Mouse (Mus musculus) megakaryocyte, embryonic 14.5 days (primary cell): Measurements from ENCODE around the gene Arpc3.

Source experiments
- FLI1 ChIP-seq: IDR thresholded peaks from 2 replicates; pipeline ENCODE4 v1.6.1; 2012; ENCODE audit warnings: low read length, inconsistent platforms, mixed read lengths
- GATA1 ChIP-seq: IDR thresholded peaks from 3 replicates; pipeline ENCODE4 v1.6.1; 2012; ENCODE audit warnings: mixed read lengths, low read length, inconsistent platforms, borderline replicate concordance

DNA sequence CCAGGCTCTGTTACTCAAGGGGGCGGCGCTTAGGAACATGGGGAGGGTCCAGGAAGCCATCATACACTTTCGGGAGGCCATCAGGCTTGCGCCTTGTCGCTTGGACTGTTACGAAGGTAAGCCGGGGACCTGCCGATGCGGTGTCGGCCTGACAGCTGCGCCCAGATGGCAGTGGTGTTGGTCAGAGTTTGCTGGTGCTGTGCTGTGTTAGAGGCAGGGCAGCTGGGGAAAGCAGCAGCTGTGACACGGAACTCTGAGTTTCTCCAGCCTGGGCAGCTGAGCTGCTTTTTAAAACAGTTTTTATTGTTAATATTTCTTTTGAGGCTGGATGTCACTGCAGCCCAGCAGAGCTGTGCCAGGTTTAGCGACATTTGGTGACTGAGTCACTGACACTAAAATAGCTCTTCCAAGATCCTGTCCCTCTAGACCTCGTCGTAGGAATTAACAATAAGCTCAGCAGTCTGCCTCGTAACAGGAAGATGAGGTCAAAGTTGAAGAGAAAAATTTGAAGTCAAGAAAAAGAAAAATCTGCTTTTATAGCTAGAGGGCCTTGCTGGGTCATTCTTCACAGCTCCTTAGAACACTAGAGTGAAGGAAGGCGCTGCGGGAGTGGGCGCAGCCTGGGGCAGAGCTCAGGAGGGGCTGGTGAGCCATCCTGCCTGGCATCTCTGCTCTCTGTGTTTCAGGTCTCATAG lies 47.9 kb downstream of the Arpc3 start:
- TF ChIP-seq GATA1 (no peak), FLI1 (no peak)
